Mouse (Mus musculus): Measurements from ENCODE around the gene Scn7a. TPM values are rescaled to one million over a fixed set of nuclear protein-coding genes. Genes with fewer than 3 reads are reported as not detected.

Scn7a gene
- polyA plus RNA-seq (2014; fragmentation: Nextera tagmentation; extraction: Ambion mirVana) = not detected in 2 replicates

DNA sequence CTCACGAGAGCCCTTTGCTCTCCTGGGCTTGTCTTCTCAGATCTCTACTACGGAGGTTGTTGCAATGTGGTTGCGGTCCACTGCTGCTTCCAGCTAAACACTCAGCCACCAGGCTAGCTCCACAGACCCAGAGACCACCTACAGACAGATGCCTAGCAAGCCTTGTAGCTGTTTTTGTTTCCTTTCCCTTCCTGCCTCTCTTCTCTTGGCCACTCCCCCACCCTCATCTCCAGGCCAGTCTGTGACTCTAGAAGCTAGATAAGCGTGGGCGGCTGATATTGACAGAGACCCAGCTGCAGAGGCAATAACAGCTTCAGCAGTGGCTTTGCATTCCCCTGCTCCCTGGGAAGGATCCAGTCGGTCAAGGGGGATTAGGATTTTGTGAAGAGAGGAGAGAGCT, at the start of gene Scn7a:
Scn7a (minus strand) TSS at position 150 of the 400 bp plus-strand sequence.
- WGBS = 47% methylated on average over 6 of the region's 6 CpGs

DNA sequence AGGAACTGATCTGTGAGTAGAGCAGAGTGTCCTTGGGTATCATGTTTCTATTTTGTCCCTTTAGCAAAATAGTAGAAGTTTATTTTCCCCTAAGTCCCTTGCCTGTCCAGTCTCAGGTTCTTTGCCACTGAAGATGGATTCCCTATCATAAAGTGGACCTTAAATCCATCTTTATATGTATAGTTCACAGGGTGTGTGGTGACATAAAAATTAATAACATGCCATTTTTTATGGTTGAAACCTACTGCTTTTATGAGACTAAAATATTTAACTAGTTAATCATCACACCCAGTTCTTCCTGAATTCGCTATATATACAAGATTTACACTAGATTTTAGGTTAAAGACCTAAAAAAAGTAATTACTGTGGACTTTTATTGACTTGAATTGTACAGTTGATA, 43.0 kb upstream of the Scn7a start:
- Histone ChIP-seq H3K4me3 (ENCODE audit: low read depth, low read length) (no peak overlapping the region), H3K4me1 (replicated peaks; ENCODE audit: control insufficient read depth, insufficient read depth, low read length) (no peaks in the 10 kb centered on the region), H3K36me3 (ENCODE audit: control insufficient read depth, insufficient read depth, low read length) (no peaks in the 10 kb centered on the region), H3K27ac (ENCODE audit: low read depth, low read length) (no peak overlapping the region), H3K4me2 (ENCODE audit: low read depth, low read length, severe bottlenecking) (no peak overlapping the region), H3K27me3 (ENCODE audit: control insufficient read depth, insufficient read depth, low read length) (no peaks in the 10 kb centered on the region), H3K9ac (ENCODE audit: low read length) (no peak overlapping the region), H3K9me3 (ENCODE audit: control insufficient read depth, low read length) (no peaks in the 10 kb centered on the region)
- ATAC-seq (replicated peaks; ENCODE audit: low FRiP score) = no peak
- no peak for DNase-seq (ENCODE audit: low spot score)
- WGBS = 72% methylated on average over 1 of the region's 1 CpGs

More for the DNA sequence above, at the start of gene Scn7a:
- Histone ChIP-seq H3K9me3 (ENCODE audit: control insufficient read depth, low read length) (no peaks in the 10 kb centered on the region), H3K4me2 (ENCODE audit: low read depth, low read length, severe bottlenecking) (no peak within 1 kb of the TSS), H3K36me3 (ENCODE audit: control insufficient read depth, insufficient read depth, low read length) (no peaks in the 10 kb centered on the region), H3K27ac (ENCODE audit: low read depth, low read length) (no peak within 1 kb of the TSS), H3K27me3 (ENCODE audit: control insufficient read depth, insufficient read depth, low read length) (no peaks in the 10 kb centered on the region), H3K4me3 (ENCODE audit: low read depth, low read length) (no peak within 1 kb of the TSS), H3K4me1 (replicated peaks; ENCODE audit: control insufficient read depth, insufficient read depth, low read length) (no peaks in the 10 kb centered on the region), H3K9ac (ENCODE audit: low read length) (no peak within 1 kb of the TSS)
- no peak for DNase-seq (ENCODE audit: low spot score)
- no peak for ATAC-seq (replicated peaks; ENCODE audit: low FRiP score)

DNA sequence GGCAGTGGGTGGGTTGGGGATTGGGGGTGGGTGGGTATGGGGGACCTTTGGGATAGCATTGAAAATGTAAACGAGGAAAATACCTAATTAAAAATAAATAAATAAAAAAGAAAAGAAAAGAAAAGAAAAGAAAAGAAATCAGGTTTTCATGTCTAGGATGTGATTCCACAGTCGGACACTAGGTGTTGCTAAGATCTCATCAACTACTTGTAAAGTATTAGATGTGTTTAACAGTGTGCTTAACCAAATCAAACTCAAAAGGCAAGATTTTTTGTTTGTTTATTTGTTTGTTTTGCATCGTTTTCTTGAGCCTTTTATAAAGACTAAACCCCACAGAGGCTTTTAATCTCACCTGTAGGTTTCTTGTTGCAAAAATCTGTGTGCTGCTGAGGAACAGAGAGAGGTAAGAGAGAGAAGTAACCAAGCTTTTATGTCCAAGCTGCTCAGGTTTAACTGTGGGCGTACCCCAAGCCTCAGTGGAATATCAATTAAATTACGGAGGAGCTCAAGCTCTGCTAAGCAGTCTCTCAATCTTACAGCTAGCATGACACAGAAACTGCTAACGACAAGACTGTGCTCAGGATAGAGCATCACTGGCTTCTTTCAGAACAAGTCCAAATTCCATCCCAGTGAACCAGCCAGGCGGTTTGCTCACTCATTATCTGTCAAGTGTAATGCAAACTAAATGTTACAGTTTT, 35.3 kb upstream of the Scn7a start:
- H3K4me3 ChIP-seq (ENCODE audit: low read depth, low read length) = no peak overlapping the region
- H3K36me3 ChIP-seq (ENCODE audit: control insufficient read depth, insufficient read depth, low read length) = no peaks in the 10 kb centered on the region
- H3K27ac ChIP-seq (ENCODE audit: low read depth, low read length) = no peak overlapping the region
- DNase-seq (ENCODE audit: low spot score) (no peak), ATAC-seq (replicated peaks; ENCODE audit: low FRiP score) (peak; percentile 70; the same call in 1 of the 2 replicates)
- no peak overlapping the region for H3K4me2 ChIP-seq (ENCODE audit: low read depth, low read length, severe bottlenecking)
- 43% methylated on average over 7 of the region's 7 CpGs for WGBS
- H3K9ac ChIP-seq (ENCODE audit: low read length) = no peak overlapping the region
- H3K4me1 ChIP-seq (replicated peaks; ENCODE audit: control insufficient read depth, insufficient read depth, low read length) = no peaks in the 10 kb centered on the region
- H3K27me3 ChIP-seq (ENCODE audit: control insufficient read depth, insufficient read depth, low read length) = no peaks in the 10 kb centered on the region
- H3K9me3 ChIP-seq (ENCODE audit: control insufficient read depth, low read length) = no peaks in the 10 kb centered on the region

DNA sequence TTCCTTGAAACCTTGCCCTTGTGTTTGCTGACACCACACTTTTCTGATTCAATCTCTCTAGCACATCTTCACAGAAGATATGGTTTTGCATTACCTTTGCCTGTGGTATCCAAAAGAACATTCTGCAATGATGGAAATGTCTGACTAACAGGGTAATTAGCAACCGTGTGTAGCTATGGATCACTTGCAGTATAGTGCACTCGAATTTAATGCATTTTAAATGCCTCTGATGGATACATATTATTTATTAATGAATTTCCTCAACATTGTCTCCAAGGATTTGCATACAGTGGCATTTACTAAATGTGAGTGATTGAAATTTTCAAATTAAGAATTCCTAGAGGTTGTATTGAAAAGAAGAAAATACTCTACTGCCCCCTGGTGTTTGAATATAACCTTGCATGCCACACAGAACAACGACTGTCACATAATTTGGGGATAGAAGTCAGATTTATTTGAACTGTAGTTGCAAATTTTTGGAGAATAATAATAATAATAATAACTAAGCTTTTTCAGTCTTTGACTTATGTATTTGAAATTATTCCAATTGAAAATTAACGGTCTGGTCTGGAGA, 15.0 kb upstream of the Scn7a start:
- Histone ChIP-seq H3K4me3 (ENCODE audit: low read depth, low read length) (no peak overlapping the region), H3K27me3 (ENCODE audit: control insufficient read depth, insufficient read depth, low read length) (no peaks in the 10 kb centered on the region), H3K4me2 (ENCODE audit: low read depth, low read length, severe bottlenecking) (no peak overlapping the region), H3K36me3 (ENCODE audit: control insufficient read depth, insufficient read depth, low read length) (no peaks in the 10 kb centered on the region), H3K9me3 (ENCODE audit: control insufficient read depth, low read length) (no peaks in the 10 kb centered on the region), H3K27ac (ENCODE audit: low read depth, low read length) (no peak overlapping the region), H3K9ac (ENCODE audit: low read length) (no peak overlapping the region), H3K4me1 (replicated peaks; ENCODE audit: control insufficient read depth, insufficient read depth, low read length) (no peaks in the 10 kb centered on the region)
- peak; percentile 49; the same call in 1 of the 2 replicates for ATAC-seq (replicated peaks; ENCODE audit: low FRiP score)
- WGBS = 52% methylated on average over 4 of the region's 4 CpGs
- no peak for DNase-seq (ENCODE audit: low spot score)

DNA sequence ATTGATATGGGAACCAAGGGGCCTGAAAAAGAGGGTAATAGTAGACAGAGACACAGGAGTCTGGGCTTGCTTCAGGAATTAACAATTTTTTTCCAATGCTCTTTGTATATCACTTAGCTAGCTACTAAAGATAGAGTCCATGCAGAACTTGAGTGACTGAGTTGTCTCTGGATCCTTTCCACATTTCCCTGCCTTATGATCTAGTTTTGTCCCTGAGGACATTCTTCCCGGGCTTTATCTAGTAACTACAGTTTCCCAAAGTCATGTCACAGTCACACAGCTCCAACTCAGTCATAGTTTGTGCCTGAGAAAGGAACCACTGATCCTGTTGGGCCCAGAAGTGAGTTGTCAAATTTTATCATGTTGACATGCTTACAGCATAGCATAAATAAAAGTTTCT, 12.8 kb upstream of the Scn7a start:
- Histone ChIP-seq H3K36me3 (ENCODE audit: control insufficient read depth, insufficient read depth, low read length) (no peaks in the 10 kb centered on the region), H3K27ac (ENCODE audit: low read depth, low read length) (no peak overlapping the region), H3K9me3 (ENCODE audit: control insufficient read depth, low read length) (no peaks in the 10 kb centered on the region), H3K27me3 (ENCODE audit: control insufficient read depth, insufficient read depth, low read length) (no peaks in the 10 kb centered on the region), H3K4me1 (replicated peaks; ENCODE audit: control insufficient read depth, insufficient read depth, low read length) (no peaks in the 10 kb centered on the region), H3K4me2 (ENCODE audit: low read depth, low read length, severe bottlenecking) (no peak overlapping the region), H3K4me3 (ENCODE audit: low read depth, low read length) (no peak overlapping the region), H3K9ac (ENCODE audit: low read length) (no peak overlapping the region)
- ATAC-seq (replicated peaks; ENCODE audit: low FRiP score) = no peak
- 79% methylated on average over 1 of the region's 1 CpGs for WGBS
- no peak for DNase-seq (ENCODE audit: low spot score)

DNA sequence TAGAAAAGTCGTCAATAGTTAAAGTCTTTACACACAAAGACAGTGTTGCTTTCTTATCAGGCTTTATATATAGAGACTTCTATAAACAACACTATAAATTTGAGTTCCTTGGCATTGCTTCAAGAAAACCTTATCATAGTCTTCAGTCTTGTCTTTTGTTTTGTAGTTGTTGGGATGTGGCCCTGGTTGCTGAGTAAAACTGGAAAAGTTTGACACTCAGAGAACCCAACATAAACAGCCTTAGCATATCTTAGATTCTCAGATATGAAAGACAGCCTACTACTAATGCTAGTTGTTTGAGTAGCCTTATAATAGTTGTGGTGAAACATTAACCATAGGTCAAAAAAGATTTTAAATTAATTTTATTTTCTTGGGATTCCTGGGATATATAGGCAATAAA, 6.9 kb upstream of the Scn7a start:
- Histone ChIP-seq H3K4me3 (ENCODE audit: low read depth, low read length) (no peak overlapping the region), H3K36me3 (ENCODE audit: control insufficient read depth, insufficient read depth, low read length) (no peaks in the 10 kb centered on the region), H3K4me2 (ENCODE audit: low read depth, low read length, severe bottlenecking) (no peak overlapping the region), H3K9me3 (ENCODE audit: control insufficient read depth, low read length) (no peaks in the 10 kb centered on the region), H3K27ac (ENCODE audit: low read depth, low read length) (no peak overlapping the region), H3K9ac (ENCODE audit: low read length) (no peak overlapping the region), H3K4me1 (replicated peaks; ENCODE audit: control insufficient read depth, insufficient read depth, low read length) (no peaks in the 10 kb centered on the region), H3K27me3 (ENCODE audit: control insufficient read depth, insufficient read depth, low read length) (no peaks in the 10 kb centered on the region)
- DNase-seq (ENCODE audit: low spot score) = no peak
- WGBS = 89% methylated on average over 1 of the region's 1 CpGs
- ATAC-seq (replicated peaks; ENCODE audit: low FRiP score) = no peak

DNA sequence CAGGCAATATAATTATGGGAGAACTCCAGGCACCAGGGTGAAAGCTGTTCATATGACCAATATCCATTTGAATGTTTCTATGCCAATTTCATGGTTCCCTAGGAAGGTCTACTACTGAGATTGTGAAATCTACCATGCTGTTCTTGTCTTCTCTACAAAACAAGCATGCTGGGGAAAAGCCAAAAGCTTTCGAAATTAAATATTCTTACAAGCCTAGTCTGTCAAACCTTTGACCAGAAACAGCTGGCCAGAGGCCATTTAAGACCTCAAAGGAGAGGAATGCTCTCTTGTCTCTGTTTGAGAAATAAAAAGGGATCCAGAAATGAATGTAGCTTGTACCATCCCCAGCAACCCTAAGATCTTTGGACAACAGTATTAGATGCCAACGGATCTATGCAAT, 3.8 kb downstream of the Scn7a start:
- 88% methylated on average over 2 of the region's 2 CpGs for WGBS
- Histone ChIP-seq H3K4me3 (ENCODE audit: low read depth, low read length) (no peak overlapping the region), H3K9ac (ENCODE audit: low read length) (no peak overlapping the region), H3K36me3 (ENCODE audit: control insufficient read depth, insufficient read depth, low read length) (no peaks in the 10 kb centered on the region), H3K4me2 (ENCODE audit: low read depth, low read length, severe bottlenecking) (no peak overlapping the region), H3K27ac (ENCODE audit: low read depth, low read length) (no peak overlapping the region), H3K27me3 (ENCODE audit: control insufficient read depth, insufficient read depth, low read length) (no peaks in the 10 kb centered on the region), H3K9me3 (ENCODE audit: control insufficient read depth, low read length) (no peaks in the 10 kb centered on the region), H3K4me1 (replicated peaks; ENCODE audit: control insufficient read depth, insufficient read depth, low read length) (no peaks in the 10 kb centered on the region)
- ATAC-seq (replicated peaks; ENCODE audit: low FRiP score) (no peak), DNase-seq (ENCODE audit: low spot score) (no peak)

DNA sequence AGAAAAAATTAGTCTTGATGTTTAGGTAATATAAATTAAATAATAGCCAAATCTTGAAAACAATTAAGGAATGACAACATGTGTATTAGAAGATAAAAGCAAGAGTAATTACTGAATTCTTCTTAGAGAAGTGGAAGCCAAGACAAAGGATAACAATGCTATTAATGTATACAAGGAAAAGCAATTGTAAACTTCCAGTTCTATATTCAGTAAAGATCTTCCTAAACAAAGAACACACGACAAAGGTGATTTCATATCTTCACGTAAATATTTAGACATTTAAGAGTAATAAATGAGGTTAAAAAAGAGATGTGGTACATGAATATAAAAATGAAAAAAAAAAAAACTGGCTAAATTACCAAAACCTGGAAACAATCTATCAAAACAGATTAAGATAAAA, 16.7 kb downstream of the Scn7a start:
- H3K4me3 ChIP-seq (ENCODE audit: low read depth, low read length) = no peak overlapping the region
- H3K4me2 ChIP-seq (ENCODE audit: low read depth, low read length, severe bottlenecking) = no peak overlapping the region
- no peak overlapping the region for H3K27ac ChIP-seq (ENCODE audit: low read depth, low read length)
- DNase-seq (ENCODE audit: low spot score) (no peak), ATAC-seq (replicated peaks; ENCODE audit: low FRiP score) (no peak)
- H3K9me3 ChIP-seq (ENCODE audit: control insufficient read depth, low read length) = no peaks in the 10 kb centered on the region
- H3K9ac ChIP-seq (ENCODE audit: low read length) = no peak overlapping the region
- no peaks in the 10 kb centered on the region for H3K36me3 ChIP-seq (ENCODE audit: control insufficient read depth, insufficient read depth, low read length)
- no peaks in the 10 kb centered on the region for H3K27me3 ChIP-seq (ENCODE audit: control insufficient read depth, insufficient read depth, low read length)
- 84% methylated on average over 2 of the region's 2 CpGs for WGBS
- H3K4me1 ChIP-seq (replicated peaks; ENCODE audit: control insufficient read depth, insufficient read depth, low read length) = no peaks in the 10 kb centered on the region

DNA sequence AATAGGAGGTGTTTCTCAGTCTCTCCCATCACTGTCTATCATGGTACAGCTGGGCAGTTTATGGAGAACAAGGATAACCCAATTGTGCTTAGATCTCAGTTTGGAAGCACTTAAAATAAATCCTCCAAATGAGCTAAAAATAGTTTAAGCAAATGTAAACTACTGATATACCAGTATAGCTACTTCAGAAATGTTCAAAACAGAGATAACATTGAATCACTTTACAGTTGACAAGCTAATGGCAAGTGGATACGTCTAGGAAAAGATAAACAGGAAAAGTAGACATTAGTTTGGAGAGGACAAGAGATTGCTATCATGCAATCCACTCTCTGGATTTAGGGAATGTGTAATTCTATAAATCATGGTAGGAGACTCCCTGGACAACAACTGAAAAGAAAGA, 19.5 kb downstream of the Scn7a start:
- Histone ChIP-seq H3K4me3 (ENCODE audit: low read depth, low read length) (no peak overlapping the region), H3K9me3 (ENCODE audit: control insufficient read depth, low read length) (no peaks in the 10 kb centered on the region), H3K9ac (ENCODE audit: low read length) (no peak overlapping the region), H3K36me3 (ENCODE audit: control insufficient read depth, insufficient read depth, low read length) (no peaks in the 10 kb centered on the region), H3K4me2 (ENCODE audit: low read depth, low read length, severe bottlenecking) (no peak overlapping the region), H3K27ac (ENCODE audit: low read depth, low read length) (no peak overlapping the region), H3K27me3 (ENCODE audit: control insufficient read depth, insufficient read depth, low read length) (no peaks in the 10 kb centered on the region), H3K4me1 (replicated peaks; ENCODE audit: control insufficient read depth, insufficient read depth, low read length) (no peaks in the 10 kb centered on the region)
- no peak for ATAC-seq (replicated peaks; ENCODE audit: low FRiP score)
- DNase-seq (ENCODE audit: low spot score) = no peak
- WGBS = 80% methylated on average over 1 of the region's 1 CpGs
